Mouse (Mus musculus) forebrain, embryonic 11.5 days (tissue): ENCODE results near the gene Cdc25a. TPM values are rescaled to one million over a fixed set of nuclear protein-coding genes. Genes with fewer than 3 reads are reported as not detected.

Experiments used
- ATAC-seq: fragments of 200-750 bp; cut with Nextera tagmentation; replicated peaks from 2 replicates; pipeline ENCODE4 v1.8.0; 2017; ENCODE audit warnings: moderate TSS enrichment; ENCODE audit not compliant: low FRiP score
- DNase-seq: peaks from one replicate; pipeline ENCODE4 v3.0.0-alpha.2; 2017; ENCODE audit warnings: low spot score
- H3K27ac ChIP-seq: fragments of 300-500 bp; sonication (generic); 2 replicates; pipeline ENCODE4 v1.5.1; 2014; ENCODE audit warnings: low read depth, low read length
- H3K27me3 ChIP-seq: fragments of 300-500 bp; sonication (generic); 2 replicates; pipeline ENCODE4 v1.6.1; 2014; ENCODE audit warnings: mild to moderate bottlenecking, low read length, mixed read lengths; ENCODE audit not compliant: control insufficient read depth, insufficient read depth
- H3K36me3 ChIP-seq: fragments of 300-500 bp; sonication (generic); 2 replicates; pipeline ENCODE4 v1.6.1; 2014; ENCODE audit warnings: mild to moderate bottlenecking, low read length, moderate library complexity, mixed read lengths; ENCODE audit not compliant: control insufficient read depth, insufficient read depth
- H3K4me1 ChIP-seq: fragments of 300-500 bp; sonication (generic); replicated peaks from 2 replicates; pipeline ENCODE4 v1.6.1; 2014; ENCODE audit warnings: low read length, mixed read lengths; ENCODE audit not compliant: control insufficient read depth, insufficient read depth
- H3K4me2 ChIP-seq: fragments of 300-500 bp; sonication (generic); 2 replicates; pipeline ENCODE4 v1.6.1; 2014; ENCODE audit warnings: low read depth, mild to moderate bottlenecking, low read length, moderate library complexity, mixed read lengths; ENCODE audit not compliant: severe bottlenecking
- H3K4me3 ChIP-seq: fragments of 300-500 bp; sonication (generic); 2 replicates; pipeline ENCODE4 v1.5.1; 2014; ENCODE audit warnings: low read depth, low read length
- H3K9ac ChIP-seq: fragments of 300-500 bp; sonication (generic); 2 replicates; pipeline ENCODE4 v1.6.1; 2014; ENCODE audit warnings: low read length
- H3K9me3 ChIP-seq: fragments of 300-500 bp; sonication (generic); 2 replicates; pipeline ENCODE4 v1.6.1; 2016; ENCODE audit warnings: low read length, mixed read lengths; ENCODE audit not compliant: control insufficient read depth
- WGBS: fragments of 180-500 bp; shearing (Covaris S2); extraction: QIAGEN DNeasy Blood & Tissue Kit; methylation state at CpG from one replicate; pipeline ENCODE4 v1.1.7; 2014; 5-methylcytosine and 5-hydroxymethylcytosine counted together
- polyA plus RNA-seq: library from polyadenylated mRNA; unstranded; fragments of >200 nt; fragmentation: Nextera tagmentation; extraction: Ambion mirVana; gene quantifications from 2 replicates; pipeline ENCODE4 v1.2.1, GENCODE M21; 2014

Gene Cdc25a
- polyA plus RNA-seq, 1 experiment from 2014 or later: 42.3 TPM

DNA sequence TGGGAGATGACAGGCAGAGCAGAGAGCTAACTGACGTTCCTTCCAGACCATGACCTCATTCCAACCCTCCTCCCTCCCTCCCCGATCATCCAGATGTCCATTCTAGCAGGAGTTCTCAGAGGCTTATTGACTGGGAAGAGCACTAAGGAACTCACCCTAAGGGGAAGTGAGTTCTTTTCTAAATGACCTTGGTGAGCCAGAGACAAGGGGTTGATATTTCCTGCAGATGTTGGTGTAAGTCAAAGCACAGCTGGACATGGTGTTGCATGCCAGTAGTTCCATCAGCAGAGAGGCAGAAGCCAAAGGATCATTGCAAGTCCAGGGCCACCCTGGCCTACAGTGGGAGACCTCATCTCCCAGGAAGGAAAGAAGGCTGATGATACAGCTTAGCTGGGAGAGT lies 22.6 kb downstream of the Cdc25a start:
- Histone ChIP-seq H3K27me3 (no peaks in the 10 kb centered on the region), H3K9ac (no peak overlapping the region), H3K4me1 (0 out of 2 replicates have a peak, but pooled peaks cover 2% of the 10 kb centered on the region), H3K4me3 (no peak overlapping the region), H3K4me2 (no peak overlapping the region), H3K36me3 (peaks cover 2% of the 10 kb centered on the region; the same call in 1 of the 2 replicates), H3K9me3 (no peaks in the 10 kb centered on the region), H3K27ac (no peak overlapping the region)
- WGBS: 54% methylated on average over 2 of the region's 2 CpGs
- no peak for DNase-seq
- ATAC-seq: no peak

DNA sequence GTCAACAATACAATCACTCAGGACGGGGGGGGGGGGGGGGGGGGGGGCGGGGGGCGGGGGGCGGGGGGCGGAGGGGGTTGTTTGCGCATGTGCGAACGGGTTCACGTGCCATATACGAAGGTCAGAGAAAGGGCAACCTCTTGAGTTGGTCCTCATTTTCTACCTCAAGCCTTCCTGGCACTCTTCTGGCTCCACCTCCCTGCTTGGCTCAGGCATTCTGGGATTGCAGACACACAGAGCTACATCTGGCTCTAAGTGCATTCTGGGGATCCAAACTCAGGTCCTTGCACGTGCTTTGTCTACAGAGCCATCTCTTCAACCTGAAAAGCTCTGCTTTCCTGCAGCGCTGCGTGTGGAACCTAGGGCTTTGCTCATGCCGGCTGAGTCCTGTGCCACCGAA lies 24.0 kb downstream of the Cdc25a start:
- Histone ChIP-seq H3K9me3 (no peaks in the 10 kb centered on the region), H3K36me3 (no peaks in the 10 kb centered on the region), H3K4me1 (0 out of 2 replicates have a peak, but pooled peaks cover 2% of the 10 kb centered on the region), H3K4me2 (no peak overlapping the region), H3K27me3 (no peaks in the 10 kb centered on the region), H3K9ac (no peak overlapping the region), H3K27ac (no peak overlapping the region), H3K4me3 (no peak overlapping the region)
- ATAC-seq: no peak
- 81% methylated on average over 10 of the region's 15 CpGs for WGBS
- DNase-seq: no peak

DNA sequence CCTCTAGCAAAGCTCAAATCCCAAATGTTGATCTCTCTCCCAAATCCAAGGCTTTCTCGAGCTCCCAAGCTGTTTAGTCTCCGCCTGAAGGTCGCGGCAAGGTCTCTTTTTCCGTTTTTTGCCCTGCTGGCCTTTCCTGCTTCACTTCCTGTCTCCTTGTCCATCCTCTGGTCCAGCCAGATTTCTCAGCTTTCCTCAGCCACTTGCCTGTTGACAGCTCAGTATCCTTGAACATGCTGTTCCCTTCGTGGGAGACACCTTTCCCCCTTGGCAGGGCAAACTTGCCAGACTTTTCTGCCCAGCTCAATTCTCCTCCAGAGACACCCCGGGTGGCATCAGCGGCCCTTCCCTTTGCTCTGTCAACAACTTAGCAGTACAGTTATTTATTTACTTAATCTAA lies 24.4 kb downstream of the Cdc25a start:
- 70% methylated on average over 8 of the region's 8 CpGs for WGBS
- no peaks in the 10 kb centered on the region for H3K4me1 ChIP-seq
- no peak overlapping the region for H3K27ac ChIP-seq
- no peaks in the 10 kb centered on the region for H3K27me3 ChIP-seq
- no peak overlapping the region for H3K9ac ChIP-seq
- no peak overlapping the region for H3K4me3 ChIP-seq
- no peak overlapping the region for H3K4me2 ChIP-seq
- DNase-seq (no peak), ATAC-seq (no peak)
- no peaks in the 10 kb centered on the region for H3K36me3 ChIP-seq
- no peaks in the 10 kb centered on the region for H3K9me3 ChIP-seq

DNA sequence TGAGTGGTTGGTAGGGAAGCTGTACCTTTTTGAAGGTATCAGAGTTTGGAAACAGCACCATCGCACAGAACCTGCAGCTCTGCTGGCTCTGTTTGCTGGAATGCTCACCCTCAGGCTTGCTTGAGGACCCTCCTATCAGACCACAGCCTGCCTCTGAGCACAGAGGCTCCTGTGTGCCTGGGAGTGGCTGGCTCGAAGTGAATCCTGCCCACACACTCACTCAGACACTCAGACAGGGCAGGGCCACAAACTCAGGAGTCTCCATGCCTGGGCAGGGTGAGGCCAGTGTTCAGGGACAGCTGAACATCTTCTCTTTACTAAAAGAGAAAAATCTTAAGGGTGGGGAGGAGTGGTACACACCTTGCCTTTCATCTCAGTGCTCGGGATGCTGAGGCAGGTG lies 25.2 kb downstream of the Cdc25a start:
- no peak overlapping the region for H3K27ac ChIP-seq
- no peak overlapping the region for H3K4me2 ChIP-seq
- H3K4me3 ChIP-seq: no peak overlapping the region
- no peaks in the 10 kb centered on the region for H3K27me3 ChIP-seq
- DNase-seq (no peak), ATAC-seq (no peak)
- no peaks in the 10 kb centered on the region for H3K36me3 ChIP-seq
- no peaks in the 10 kb centered on the region for H3K4me1 ChIP-seq
- no peaks in the 10 kb centered on the region for H3K9me3 ChIP-seq
- 89% methylated on average over 3 of the region's 3 CpGs for WGBS
- H3K9ac ChIP-seq: no peak overlapping the region

DNA sequence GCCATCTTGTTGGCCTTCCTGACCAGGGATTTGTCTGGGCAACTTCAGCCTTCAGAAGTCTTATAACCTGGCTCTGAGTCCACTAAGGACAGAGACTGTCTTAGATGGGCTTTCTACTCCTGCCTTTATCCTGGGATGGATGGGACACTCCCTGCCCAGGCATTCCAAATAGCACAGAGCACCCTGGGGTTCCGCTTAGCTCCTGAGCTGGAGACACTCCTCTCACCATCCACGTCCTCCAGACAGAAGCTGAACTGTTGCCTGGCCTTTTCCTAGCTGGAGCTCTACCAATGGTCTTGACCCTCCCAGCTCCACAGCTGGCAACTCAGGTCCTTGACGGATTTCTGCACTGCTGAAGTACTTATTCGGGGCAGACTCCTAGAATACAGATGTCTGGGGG lies 26.9 kb downstream of the Cdc25a start:
- Histone ChIP-seq H3K9ac (no peak overlapping the region), H3K4me3 (no peak overlapping the region), H3K9me3 (no peaks in the 10 kb centered on the region), H3K4me2 (no peak overlapping the region), H3K27ac (no peak overlapping the region), H3K27me3 (no peaks in the 10 kb centered on the region), H3K36me3 (no peaks in the 10 kb centered on the region), H3K4me1 (no peaks in the 10 kb centered on the region)
- WGBS: 67% methylated on average over 4 of the region's 4 CpGs
- ATAC-seq (no peak), DNase-seq (no peak)

DNA sequence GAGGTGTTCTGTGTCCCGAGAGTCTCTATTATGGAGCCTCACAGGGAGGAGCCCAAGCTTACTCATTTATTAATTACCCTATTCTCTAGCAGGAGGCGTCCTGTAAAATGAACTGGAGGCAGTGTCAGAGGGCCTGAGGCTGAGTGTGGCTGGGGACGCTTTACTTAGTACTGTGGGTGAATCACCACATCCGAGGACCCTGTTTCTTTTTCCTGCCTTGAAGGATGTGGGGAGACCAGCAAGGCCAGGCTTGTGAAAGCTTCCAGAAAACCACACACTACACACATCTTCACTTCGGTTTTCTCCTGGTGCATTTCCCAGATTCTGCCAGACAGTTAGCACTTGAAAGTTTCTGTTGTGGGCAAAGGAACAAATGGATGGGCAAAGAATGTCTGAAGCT lies 27.4 kb downstream of the Cdc25a start:
- Histone ChIP-seq H3K4me2 (no peak overlapping the region), H3K4me3 (no peak overlapping the region), H3K9me3 (no peaks in the 10 kb centered on the region), H3K27ac (no peak overlapping the region), H3K4me1 (no peaks in the 10 kb centered on the region), H3K36me3 (no peaks in the 10 kb centered on the region), H3K27me3 (no peaks in the 10 kb centered on the region), H3K9ac (no peak overlapping the region)
- DNase-seq: no peak
- ATAC-seq: no peak
- 72% methylated on average over 5 of the region's 5 CpGs for WGBS

DNA sequence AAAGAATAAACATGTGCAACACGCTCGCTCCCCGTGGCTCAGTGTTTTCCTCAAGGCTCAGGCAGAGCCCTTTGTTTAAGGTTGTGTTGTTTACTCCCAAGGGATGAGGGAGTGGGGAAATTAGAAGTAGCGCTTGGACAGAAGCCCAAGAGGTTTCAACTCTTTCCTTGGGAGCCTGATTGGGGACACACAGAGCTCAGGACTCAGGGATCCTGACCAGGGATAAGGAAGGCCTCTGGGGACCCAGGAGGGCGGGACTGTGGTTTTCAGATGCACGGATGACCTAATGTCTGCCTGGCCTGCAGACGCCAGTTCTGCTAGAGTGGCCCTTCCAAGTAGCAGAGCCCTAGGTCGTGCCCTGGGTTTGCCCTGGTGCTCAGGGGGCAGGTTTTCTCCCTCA lies 31.9 kb downstream of the Cdc25a start:
- Histone ChIP-seq H3K27me3 (no peaks in the 10 kb centered on the region), H3K36me3 (no peaks in the 10 kb centered on the region), H3K4me1 (no peaks in the 10 kb centered on the region), H3K9me3 (no peaks in the 10 kb centered on the region), H3K4me2 (no peak overlapping the region), H3K9ac (no peak overlapping the region), H3K4me3 (no peak overlapping the region), H3K27ac (no peak overlapping the region)
- no peak for ATAC-seq
- 76% methylated on average over 8 of the region's 8 CpGs for WGBS
- no peak for DNase-seq

DNA sequence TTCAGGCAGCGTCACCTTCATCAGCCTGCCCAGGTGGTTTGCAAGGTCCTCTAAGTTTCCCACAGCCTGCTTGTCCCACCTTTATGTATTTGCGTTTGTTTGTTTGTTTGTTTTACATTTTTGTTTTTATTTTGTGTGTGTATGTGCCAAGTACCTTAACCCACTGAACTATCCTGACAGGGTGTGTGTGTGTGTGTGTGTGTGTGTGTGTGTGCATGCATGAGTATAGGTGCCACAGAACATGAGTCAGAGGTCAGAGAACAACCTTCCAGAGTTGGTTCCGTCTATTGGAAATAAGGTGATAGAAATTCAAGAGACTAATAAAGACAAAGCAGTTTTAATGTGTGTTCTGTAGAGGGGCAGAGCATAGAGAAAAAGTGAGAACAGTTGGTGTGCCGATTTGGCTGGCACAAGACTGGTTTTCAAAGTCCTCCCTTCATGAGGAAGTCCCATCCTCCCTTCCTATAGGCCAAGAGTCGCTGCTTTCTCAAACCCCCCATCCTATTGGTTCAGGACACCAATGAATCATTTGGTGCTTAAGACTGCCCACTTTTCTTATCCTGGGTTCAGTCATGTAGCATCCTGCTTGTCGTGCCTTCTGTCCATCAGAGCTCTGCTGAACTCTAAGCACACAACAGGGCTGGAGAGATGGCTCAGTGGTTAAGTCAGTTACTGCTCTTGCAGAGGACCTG lies 32.5 kb downstream of the Cdc25a start:
- no peak for ATAC-seq
- no peaks in the 10 kb centered on the region for H3K36me3 ChIP-seq
- no peaks in the 10 kb centered on the region for H3K4me1 ChIP-seq
- no peaks in the 10 kb centered on the region for H3K9me3 ChIP-seq
- H3K4me2 ChIP-seq: no peak overlapping the region
- no peak overlapping the region for H3K27ac ChIP-seq
- no peak overlapping the region for H3K4me3 ChIP-seq
- WGBS: 82% methylated on average over 6 of the region's 6 CpGs
- H3K9ac ChIP-seq: no peak overlapping the region
- no peak for DNase-seq
- H3K27me3 ChIP-seq: no peaks in the 10 kb centered on the region

DNA sequence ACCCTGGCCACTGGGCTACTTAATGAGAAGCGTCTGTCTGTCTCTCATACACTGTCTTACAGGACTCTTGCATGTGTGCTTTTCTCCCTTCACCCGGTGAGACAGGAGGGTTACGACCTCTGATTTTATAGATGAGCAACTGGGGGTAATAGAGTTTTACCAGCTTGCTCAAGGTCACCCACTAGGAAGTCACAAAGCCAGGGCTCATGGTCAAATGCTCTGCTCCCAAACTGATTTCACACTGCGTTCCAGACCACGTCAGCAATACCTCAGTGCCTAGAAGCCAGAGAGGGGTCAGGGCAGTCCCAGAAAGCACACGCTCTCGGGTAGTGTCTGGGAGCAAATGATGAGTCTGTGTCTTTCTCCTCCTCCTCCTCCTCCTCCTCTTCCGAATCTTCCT lies 33.7 kb downstream of the Cdc25a start:
- no peaks in the 10 kb centered on the region for H3K4me1 ChIP-seq
- ATAC-seq: no peak
- no peaks in the 10 kb centered on the region for H3K27me3 ChIP-seq
- no peak overlapping the region for H3K4me3 ChIP-seq
- no peaks in the 10 kb centered on the region for H3K36me3 ChIP-seq
- H3K9ac ChIP-seq: no peak overlapping the region
- H3K27ac ChIP-seq: no peak overlapping the region
- WGBS: 81% methylated on average over 8 of the region's 8 CpGs
- no peak for DNase-seq
- H3K9me3 ChIP-seq: no peaks in the 10 kb centered on the region
- H3K4me2 ChIP-seq: no peak overlapping the region
